Mouse (Mus musculus) CH12.LX (cell line): ENCODE results near the gene Psmd11. TPM values are rescaled to one million over a fixed set of nuclear protein-coding genes. Genes with fewer than 3 reads are reported as not detected.

Experiments
- DNase-seq: peaks from one replicate; pipeline ENCODE4 v3.0.0-alpha.2; 2013; ENCODE audit errors: extremely low read depth
- H3K27ac ChIP-seq: 2 replicates; pipeline ENCODE4 v1.5.1; 2012; ENCODE audit warnings: low read depth, mild to moderate bottlenecking, control low read depth, moderate library complexity; ENCODE audit not compliant: insufficient read depth
- H3K27me3 ChIP-seq: replicated peaks from 2 replicates; pipeline ENCODE3; 2012; ENCODE audit warnings: inconsistent platforms
- H3K36me3 ChIP-seq, 2 experiments: replicated peaks in 1 of 2; 2 replicates each; pipeline versions ENCODE3 to v1.6.1; 2012; ENCODE audit warnings: inconsistent platforms in 1 of 2, low read length in 1 of 2, mild to moderate bottlenecking in 1 of 2, mixed read lengths in 1 of 2, moderate library complexity in 1 of 2; ENCODE audit not compliant: control insufficient read depth in 1 of 2, insufficient read depth in 1 of 2
- H3K4me1 ChIP-seq, 2 experiments: 2 replicates each; pipeline ENCODE4 v1.6.1; 2012; ENCODE audit warnings: inconsistent platforms in 1 of 2, moderate library complexity in 1 of 2; ENCODE audit not compliant: insufficient read depth in 2 of 2, control insufficient read depth in 1 of 2
- H3K4me2 ChIP-seq: 2 replicates; pipeline ENCODE4 v1.6.1; 2012; ENCODE audit warnings: low read depth, mild to moderate bottlenecking, control low read depth; ENCODE audit not compliant: poor library complexity, insufficient read depth, severe bottlenecking
- H3K4me3 ChIP-seq, 3 experiments: fragments of 150-350 bp in 1 of 3; sonication (generic) in 1 of 3; replicated peaks in 1 of 3; 2 replicates each; pipeline versions ENCODE3 to v1.5.1; 2011 to 2012; ENCODE audit warnings: low read depth in 2 of 3, low read length in 2 of 3, mild to moderate bottlenecking in 2 of 3, moderate library complexity in 2 of 3, control low read depth in 1 of 3, improper control_type of control experiment in 1 of 3, inconsistent platforms in 1 of 3, mixed read lengths in 1 of 3; ENCODE audit not compliant: poor library complexity in 1 of 3
- H3K79me2 ChIP-seq: replicated peaks from 2 replicates; pipeline ENCODE4 v1.6.1; 2012; ENCODE audit warnings: mild to moderate bottlenecking, moderate library complexity; ENCODE audit not compliant: control insufficient read depth, poor library complexity, insufficient read depth, severe bottlenecking; ENCODE audit errors: extremely low read depth
- H3K9ac ChIP-seq: 2 replicates; pipeline ENCODE4 v1.6.1; 2012; ENCODE audit warnings: low read depth, mild to moderate bottlenecking, control low read depth, moderate library complexity; ENCODE audit not compliant: insufficient read depth
- H3K9me3 ChIP-seq: replicated peaks from 2 replicates; pipeline ENCODE3; 2012; ENCODE audit warnings: low read length, inconsistent platforms, mixed read lengths
- CTCF ChIP-seq, 2 experiments: IDR thresholded peaks in 1 of 2; conservative IDR thresholded peaks in 1 of 2; 2 replicates each; pipeline ENCODE4 v1.5.1; 2011 to 2012; ENCODE audit warnings: low read depth in 2 of 2, low read length in 2 of 2, improper control_type of control experiment in 1 of 2, inconsistent platforms in 1 of 2, mild to moderate bottlenecking in 1 of 2, moderate library complexity in 1 of 2
- ELF1 ChIP-seq: IDR thresholded peaks from 2 replicates; pipeline ENCODE4 v1.6.1; 2014; ENCODE audit warnings: low read depth, mild to moderate bottlenecking, inconsistent platforms, low read length, improper control_type of control experiment
- GABPA ChIP-seq: IDR thresholded peaks from 2 replicates; pipeline ENCODE4 v1.6.1; 2012; ENCODE audit warnings: low read depth, low read length, improper control_type of control experiment, inconsistent platforms; ENCODE audit not compliant: insufficient replicate concordance
- IRF4 ChIP-seq: IDR thresholded peaks from 2 replicates; pipeline ENCODE4 v1.6.1; 2014; ENCODE audit warnings: low read depth, mild to moderate bottlenecking, inconsistent platforms, low read length, improper control_type of control experiment
- JUND ChIP-seq: conservative IDR thresholded peaks from 2 replicates; pipeline ENCODE4 v1.6.1; 2011; ENCODE audit warnings: low read depth, low read length, improper control_type of control experiment
- MAFK ChIP-seq: IDR thresholded peaks from 2 replicates; pipeline ENCODE4 v1.6.1; 2011; ENCODE audit warnings: low read length, improper control_type of control experiment; ENCODE audit not compliant: insufficient replicate concordance
- MAX ChIP-seq: IDR thresholded peaks from 2 replicates; pipeline ENCODE4 v1.6.1; 2011; ENCODE audit warnings: low read length, improper control_type of control experiment
- MYC ChIP-seq: IDR thresholded peaks from 2 replicates; pipeline ENCODE4 v1.6.1; 2011; ENCODE audit warnings: low read depth, mild to moderate bottlenecking, improper control_type of control experiment, low read length
- PAX5 ChIP-seq: IDR thresholded peaks from 2 replicates; pipeline ENCODE4 v1.6.1; 2012; ENCODE audit warnings: low read length, inconsistent platforms, mixed read lengths
- POLR2A ChIP-seq: IDR thresholded peaks from 2 replicates; pipeline ENCODE4 v1.6.1; 2011; ENCODE audit warnings: low read depth, mild to moderate bottlenecking, improper control_type of control experiment, low read length
- POLR2AphosphoS2 ChIP-seq: IDR thresholded peaks from 2 replicates; pipeline ENCODE4 v1.6.1; 2011; ENCODE audit warnings: low read depth, low read length, improper control_type of control experiment
- SIN3A ChIP-seq: IDR thresholded peaks from 2 replicates; pipeline ENCODE4 v1.6.1; 2012; ENCODE audit warnings: low read length, improper control_type of control experiment, inconsistent platforms
- SMC3 ChIP-seq: IDR thresholded peaks from 2 replicates; pipeline ENCODE4 v1.6.1; 2011; ENCODE audit warnings: low read depth, low read length, improper control_type of control experiment
- TCF12 ChIP-seq: IDR thresholded peaks from 2 replicates; pipeline ENCODE4 v1.6.1; 2014; ENCODE audit warnings: low read depth, mild to moderate bottlenecking, inconsistent platforms, low read length, improper control_type of control experiment
- USF1 ChIP-seq: IDR thresholded peaks from 2 replicates; pipeline ENCODE4 v1.6.1; 2014; ENCODE audit warnings: low read depth, mild to moderate bottlenecking, inconsistent platforms, low read length, improper control_type of control experiment
- ZMIZ1 ChIP-seq: IDR thresholded peaks from 2 replicates; pipeline ENCODE4 v1.6.1; 2012; ENCODE audit warnings: low read depth, mild to moderate bottlenecking, inconsistent platforms, low read length, improper control_type of control experiment
- ZNF384 ChIP-seq: IDR thresholded peaks from 2 replicates; pipeline ENCODE4 v1.6.1; 2012; ENCODE audit warnings: low read depth, low read length, improper control_type of control experiment, inconsistent platforms
- dilution Hi-C: fragments of 300-500 bp; cut with MboI; formaldehyde crosslinking; loops from 2 replicates; pipeline ENCODE4 v1.14.3; 2020; ENCODE audit warnings: low sequenced_read_pairs; ENCODE audit not compliant: extremely low pct_unique_long_range_greater_than_20kb, extremely low pct_ligation_motif_present
- in situ Hi-C: fragments of 300-500 bp; cut with MboI; formaldehyde crosslinking; loops from 3 replicates; pipeline ENCODE4 v1.14.3; 2019; ENCODE audit warnings: low sequenced_read_pairs, low pct_ligation_motif_present, low pct_unique_long_range_greater_than_20kb, mixed read lengths
- polyA plus RNA-seq: library from polyadenylated mRNA; unstranded; fragments of >175 nt; gene quantifications from 2 replicates; pipeline ENCODE4 v1.2.1, GENCODE M21; 2012; ENCODE audit warnings: low read depth; ENCODE audit not compliant: insufficient read length
- total RNA-seq, 2 experiments: library from RNA; depleted of rRNA; stranded (reverse); fragments of 300-350 nt in 1 of 2; fragments of >200 nt in 1 of 2; gene quantifications; 2 replicates each; pipeline ENCODE4 v1.2.3; 2012 to 2014

Psmd11 gene
- total and polyA plus RNA-seq, 3 experiments: 116 to 191 (median 141) TPM

DNA sequence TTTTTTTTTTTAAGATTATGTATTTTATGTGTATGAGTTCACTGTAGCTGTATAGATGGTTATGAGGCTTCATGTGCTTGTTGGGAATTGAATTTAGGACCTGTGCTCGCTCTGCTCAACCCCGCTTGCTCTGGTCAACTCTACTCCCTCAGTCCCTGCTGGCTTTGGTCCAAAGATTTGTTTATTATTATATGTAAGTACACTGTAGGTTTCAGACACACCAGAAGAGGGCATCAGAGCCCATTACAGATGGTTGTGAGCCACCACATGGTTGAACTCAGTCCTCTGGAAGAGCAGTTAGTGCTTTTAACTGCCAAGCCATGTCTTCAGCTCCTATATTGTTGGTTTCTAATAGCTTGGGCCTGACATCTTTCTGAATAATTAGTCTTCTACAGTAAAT, 21.4 kb downstream of the Psmd11 start:
- Histone ChIP-seq H3K79me2 (peaks cover 61% of the 10 kb centered on the region), H3K27me3 (no peaks in the 10 kb centered on the region), H3K36me3 (peaks cover 50 to 92% of the 10 kb centered on the region in 2 experiments), H3K9ac (no peak overlapping the region), H3K9me3 (no peaks in the 10 kb centered on the region), H3K4me1 (no peaks in the 10 kb centered on the region), H3K4me2 (no peak overlapping the region), H3K4me3 (no peak overlapping the region), H3K27ac (no peak overlapping the region)
- TF ChIP-seq CTCF (conservative IDR thresholded peaks at IDR 0.05 in 1 of 2, IDR thresholded peaks at IDR 0.05 in 1 of 2; ENCODE audit: low read depth in 2 of 2, low read length in 2 of 2) (peak in 1 of 2 experiments; percentile 19; a peak in 1 of 4 replicates), USF1 (no peak)
- dilution Hi-C loops (no loop called here), in situ Hi-C loops (loop anchor here (25.0 kb wide), 1 partner anchor 362 kb away; the partner anchor contains the start of gene Tmem98)
- no peak for DNase-seq

DNA sequence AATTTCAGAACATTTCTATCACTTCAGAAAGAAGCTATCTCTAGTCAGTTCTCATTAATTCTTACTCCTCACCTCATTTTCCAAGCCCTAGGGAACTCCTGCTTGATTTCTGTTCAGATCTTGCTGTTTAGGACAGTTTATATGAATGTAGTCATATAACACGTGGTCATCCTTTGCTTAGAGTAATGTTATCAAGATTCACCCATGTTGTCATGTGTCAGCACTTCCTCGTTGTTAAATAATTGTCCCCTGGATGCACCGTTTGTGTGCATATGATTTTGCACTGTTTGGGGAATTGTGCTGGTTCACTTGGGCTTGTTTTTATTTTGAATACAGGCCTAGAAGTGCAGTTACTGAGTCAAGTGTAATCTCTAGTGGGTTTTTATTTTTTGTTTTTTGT, 23.8 kb downstream of the Psmd11 start:
- no peak overlapping the region for H3K4me3 ChIP-seq
- dilution Hi-C loops (no loop called here), in situ Hi-C loops (loop anchor here (25.0 kb wide), 1 partner anchor 360 kb away; the partner anchor contains the start of gene Tmem98)

DNA sequence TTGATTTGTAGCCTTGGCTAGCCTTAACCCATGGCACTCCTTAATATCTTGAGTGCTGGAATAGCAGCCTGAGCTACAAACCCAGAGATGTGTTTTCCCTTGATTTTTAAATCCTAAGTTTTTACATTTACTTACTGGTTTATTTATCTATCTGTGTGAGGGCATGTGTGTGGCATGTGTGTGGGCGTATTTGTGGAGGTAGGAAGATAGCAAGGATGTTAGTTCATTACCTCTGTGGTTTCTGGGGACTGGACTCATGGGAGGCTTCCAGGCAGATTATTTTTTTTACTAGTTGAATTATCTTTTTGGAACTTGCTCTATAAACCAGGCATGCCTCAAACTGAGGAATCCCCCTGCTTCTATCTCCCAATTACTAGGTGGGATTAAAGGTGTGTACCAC, 24.8 kb downstream of the Psmd11 start:
- H3K79me2 ChIP-seq: peaks cover 65% of the 10 kb centered on the region
- H3K27ac ChIP-seq: no peak overlapping the region
- H3K4me2 ChIP-seq: no peak overlapping the region
- no peaks in the 10 kb centered on the region for H3K9me3 ChIP-seq
- DNase-seq: no peak
- no peak for TF ChIP-seq MYC
- no peak for TF ChIP-seq PAX5
- no peak for TF ChIP-seq TCF12
- TF ChIP-seq POLR2A: no peak
- TF ChIP-seq ELF1: no peak
- H3K27me3 ChIP-seq: no peaks in the 10 kb centered on the region
- dilution Hi-C loops (no loop called here), in situ Hi-C loops (loop anchor here (25.0 kb wide), 1 partner anchor 359 kb away; the partner anchor contains the start of gene Tmem98)
- no peak overlapping the region for H3K9ac ChIP-seq
- no peak overlapping the region for H3K4me3 ChIP-seq
- H3K4me1 ChIP-seq: no peaks in the 10 kb centered on the region
- peaks cover 54 to 94% of the 10 kb centered on the region in 2 experiments for H3K36me3 ChIP-seq

More for the DNA sequence above, 23.8 kb downstream of the Psmd11 start:
- Histone ChIP-seq H3K9me3 (no peaks in the 10 kb centered on the region), H3K36me3 (peaks cover 54 to 92% of the 10 kb centered on the region in 2 experiments), H3K79me2 (peaks cover 65% of the 10 kb centered on the region), H3K4me1 (no peaks in the 10 kb centered on the region), H3K9ac (no peak overlapping the region), H3K4me2 (no peak overlapping the region), H3K27ac (no peak overlapping the region), H3K27me3 (no peaks in the 10 kb centered on the region)
- no peak for DNase-seq
- no peak for TF ChIP-seq ZNF384
- no peak for TF ChIP-seq POLR2AphosphoS2
- no peak for TF ChIP-seq SIN3A
- TF ChIP-seq JUND: no peak
- TF ChIP-seq SMC3: no peak
- TF ChIP-seq ZMIZ1: no peak
- TF ChIP-seq IRF4: no peak
- TF ChIP-seq TCF12: no peak
- no peak for TF ChIP-seq MAFK
- no peak for TF ChIP-seq GABPA
- TF ChIP-seq MAX: no peak
